Mouse (Mus musculus): ENCODE measurements at regions not wholly inside any gene's neighbourhood (a gene's known extent, or its start where the extent isn't known, plus 50 kb on each side); places are given as distances from the start of the nearest gene placed in this dataset.

DNA sequence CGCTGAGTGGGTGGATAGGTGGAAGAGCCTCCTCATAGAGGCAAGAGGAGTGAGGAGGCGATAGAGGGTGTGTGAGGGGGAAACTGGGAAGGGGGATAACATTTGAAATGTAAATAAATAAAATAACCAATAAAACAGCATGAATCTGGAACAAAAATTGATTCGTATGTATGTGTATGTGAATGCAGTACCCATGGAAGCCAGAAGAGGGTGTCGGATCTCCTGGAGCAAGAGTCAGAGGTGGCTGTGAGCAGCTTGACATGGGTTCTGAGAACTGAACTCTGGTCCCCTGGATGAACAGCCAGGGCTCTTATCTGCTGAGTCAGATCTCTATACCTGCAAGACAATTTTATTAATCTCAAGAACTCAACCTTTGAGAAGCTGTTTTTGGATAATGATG, 81.4 kb downstream of the Tfap2b start:
- no peak for DNase-seq (ENCODE audit: extremely low spot score, low read depth, low spot score)

DNA sequence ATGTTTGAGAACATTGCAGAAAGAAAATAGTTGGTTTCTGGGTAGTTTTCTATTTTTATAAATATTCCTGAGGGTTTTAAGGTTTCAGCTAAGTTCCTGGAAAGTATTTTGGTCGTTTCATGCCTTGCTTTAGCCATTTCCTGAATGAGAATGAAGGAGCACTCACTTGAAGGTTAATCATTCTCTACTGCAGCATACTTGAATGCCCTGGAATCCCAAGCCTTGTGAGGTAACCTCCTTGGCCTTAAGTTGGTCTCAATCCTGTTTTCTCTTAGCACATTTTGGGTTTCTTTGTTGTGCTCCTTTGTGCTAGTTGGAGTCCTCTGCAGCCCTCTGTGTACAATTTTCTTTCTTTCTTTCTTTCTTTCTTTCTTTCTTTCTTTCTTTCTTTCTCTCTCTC, 112.9 kb downstream of the Tfap2b start:
- no peak for DNase-seq (ENCODE audit: extremely low spot score, low read depth, low spot score)

DNA sequence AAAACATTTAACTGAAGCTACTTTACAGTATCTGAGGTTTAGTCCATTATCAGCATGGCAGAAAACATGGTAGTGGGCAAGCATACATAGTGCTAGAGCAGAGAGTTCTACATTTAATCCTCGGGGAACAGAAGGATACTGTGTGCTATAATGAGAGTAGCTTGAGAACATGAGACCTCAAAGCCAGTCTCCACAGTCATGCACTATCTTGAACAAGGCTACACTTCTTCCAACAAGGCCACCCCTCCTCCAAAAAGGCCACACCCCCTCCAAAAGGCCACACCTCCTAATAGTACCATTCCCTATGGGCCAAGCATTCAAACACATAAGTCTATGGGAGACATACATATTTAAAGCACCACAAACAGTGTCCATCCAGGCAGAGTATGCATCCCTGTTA, 127.3 kb downstream of the Tfap2b start:
- DNase-seq (ENCODE audit: extremely low spot score, low read depth, low spot score) = no peak

DNA sequence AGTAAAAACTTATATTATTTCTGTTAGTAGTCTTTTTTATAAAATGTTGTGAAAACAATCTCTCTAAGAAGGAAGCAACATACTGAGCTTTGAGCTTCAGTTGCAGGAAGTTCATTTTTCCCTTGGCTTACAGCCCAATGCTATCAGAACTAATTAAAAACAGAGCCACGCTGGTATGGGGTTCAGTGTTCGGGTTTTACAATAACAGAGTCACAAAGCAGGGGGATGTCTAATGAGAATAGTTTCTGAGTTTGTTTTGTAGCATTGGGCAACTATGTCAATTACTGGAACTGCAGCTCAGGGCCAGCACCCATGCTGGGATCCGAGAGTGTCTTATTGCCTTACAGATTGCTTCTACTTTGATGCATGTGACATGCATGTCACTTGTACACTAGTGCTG, 128.5 kb downstream of the Tfap2b start:
- peak; percentile 24 for DNase-seq (ENCODE audit: extremely low spot score, low read depth, low spot score)

DNA sequence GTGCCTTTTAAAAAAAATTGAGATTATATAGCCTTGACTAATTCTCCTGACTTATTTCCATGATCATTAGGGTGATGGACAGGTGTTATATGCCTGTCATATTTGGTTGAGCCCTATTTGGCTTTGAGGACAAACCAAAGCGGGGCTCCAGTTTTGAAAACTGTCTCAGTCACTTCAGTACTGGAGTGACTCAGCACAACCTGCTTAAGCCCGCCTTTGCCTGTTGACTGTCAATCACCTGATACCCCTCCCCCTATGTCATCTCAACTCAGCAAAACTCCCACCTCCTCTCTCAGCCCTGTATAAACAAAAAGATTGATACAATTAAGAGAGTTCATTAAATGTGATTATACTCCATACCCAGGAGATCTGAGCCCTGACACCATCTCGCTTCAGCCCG, 135.7 kb downstream of the Tfap2b start:
- no peak for DNase-seq (ENCODE audit: extremely low spot score, low read depth, low spot score)

DNA sequence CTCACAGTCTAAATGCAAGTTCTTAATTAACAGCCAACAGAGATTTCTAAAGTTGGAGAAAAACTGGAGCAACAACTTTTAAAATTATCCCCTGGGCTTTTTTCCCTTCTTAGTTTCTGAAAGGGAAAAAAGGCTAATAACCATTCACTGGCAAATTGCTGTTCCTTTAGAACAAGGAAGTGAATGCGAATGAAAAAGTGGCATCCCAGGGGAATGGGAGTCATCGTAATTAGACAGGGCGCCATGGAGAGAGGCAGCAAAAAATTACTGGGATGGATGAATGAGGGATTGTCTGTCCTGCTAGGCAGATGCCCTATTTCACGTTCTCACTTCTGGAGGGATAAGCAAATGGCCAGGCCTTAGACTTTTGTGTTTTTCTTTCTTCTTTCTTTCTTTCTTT, 141.8 kb downstream of the Tfap2b start:
- DNase-seq (ENCODE audit: extremely low spot score, low read depth, low spot score) = no peak

DNA sequence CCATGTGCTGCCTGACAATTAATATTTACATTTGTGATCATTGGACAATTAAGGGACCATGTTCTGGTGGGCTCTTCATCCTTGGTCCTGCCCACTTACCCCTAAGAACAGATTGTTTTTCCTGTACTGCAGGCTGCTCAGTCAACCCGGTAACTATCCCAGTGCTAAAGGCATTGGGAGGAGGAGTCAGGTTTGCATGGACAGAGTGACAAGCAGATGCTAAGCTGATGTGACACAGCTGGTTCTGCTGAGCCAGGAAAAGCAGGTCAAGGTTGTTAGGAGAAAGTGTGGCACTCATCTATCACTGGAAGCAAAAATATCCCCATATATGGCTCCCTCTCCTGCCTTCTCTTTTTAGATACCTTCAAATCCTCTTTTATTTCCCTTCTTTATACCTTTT, 176.1 kb downstream of the Tfap2b start:
- DNase-seq (ENCODE audit: extremely low spot score, low read depth, low spot score) = no peak

DNA sequence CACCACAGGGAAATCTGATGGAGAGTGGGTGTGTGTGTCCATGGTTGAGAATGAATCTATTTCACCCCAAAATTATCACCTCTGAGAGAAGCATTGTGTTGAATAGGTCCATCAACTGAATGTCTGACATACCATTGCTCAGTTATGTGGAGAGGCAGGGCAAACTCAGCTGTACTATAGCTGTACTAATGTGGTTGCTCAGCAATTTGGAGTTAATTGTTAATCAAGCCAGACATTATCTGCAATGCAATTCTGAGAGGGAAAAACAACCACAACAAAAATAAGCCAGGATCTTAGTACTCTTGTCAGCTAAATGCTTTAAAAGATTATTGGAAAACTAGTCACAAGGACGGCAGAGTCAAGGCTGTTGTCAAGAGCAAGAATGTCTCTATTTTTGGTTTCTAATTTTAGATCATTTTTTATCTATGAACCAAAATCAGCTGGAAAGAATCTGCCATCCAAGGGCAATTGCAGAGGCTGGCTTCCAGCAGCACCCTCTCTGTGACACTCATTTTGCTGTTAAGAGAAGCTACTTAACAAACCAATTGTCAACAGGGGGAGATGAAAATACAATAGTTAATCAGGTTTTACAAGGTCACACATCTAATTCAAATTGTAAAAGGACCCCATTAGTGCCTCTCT, 180.3 kb downstream of the Tfap2b start:
- no peak for DNase-seq (ENCODE audit: extremely low spot score, low read depth, low spot score)

DNA sequence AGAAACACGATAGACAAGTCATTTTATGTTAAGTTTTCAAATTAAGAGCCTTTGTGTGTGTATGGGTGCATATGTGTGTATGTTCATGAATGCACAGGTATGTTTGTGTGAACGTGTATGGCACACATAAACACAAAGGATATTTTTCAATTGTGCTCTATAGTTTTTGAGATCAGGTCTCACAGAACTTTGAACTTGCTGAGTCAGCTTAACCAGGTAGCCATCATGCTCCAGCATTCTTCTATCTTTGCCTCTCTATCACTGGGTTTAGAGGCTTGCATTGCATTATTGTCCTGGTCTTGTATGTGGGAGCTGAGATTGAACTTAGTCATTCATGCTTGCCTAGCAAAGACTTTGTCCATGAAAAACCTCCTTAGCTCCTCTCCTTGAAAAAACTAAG, 198.8 kb downstream of the Tfap2b start:
- no peak for DNase-seq (ENCODE audit: extremely low spot score, low read depth, low spot score)

DNA sequence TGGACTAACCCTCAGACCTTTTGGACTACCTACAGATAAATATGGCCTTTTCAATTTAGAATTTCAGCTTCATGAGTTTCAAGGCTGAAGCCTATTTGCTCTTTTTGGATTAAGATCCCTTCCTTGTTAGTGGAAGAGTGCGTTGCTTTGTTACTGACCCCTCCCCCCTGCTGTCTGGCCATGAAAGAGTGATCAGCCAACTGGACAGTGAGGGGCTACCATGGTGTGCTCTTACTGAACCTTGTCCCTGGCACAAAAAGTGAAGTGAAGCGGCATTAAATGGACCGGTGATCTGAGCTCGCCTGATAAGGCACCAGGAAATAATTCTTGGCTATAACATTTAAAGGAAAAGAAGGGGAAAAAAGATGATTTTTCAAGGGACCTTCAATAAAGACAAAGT, 203.6 kb downstream of the Tfap2b start:
- DNase-seq (ENCODE audit: extremely low spot score, low read depth, low spot score) = no peak

DNA sequence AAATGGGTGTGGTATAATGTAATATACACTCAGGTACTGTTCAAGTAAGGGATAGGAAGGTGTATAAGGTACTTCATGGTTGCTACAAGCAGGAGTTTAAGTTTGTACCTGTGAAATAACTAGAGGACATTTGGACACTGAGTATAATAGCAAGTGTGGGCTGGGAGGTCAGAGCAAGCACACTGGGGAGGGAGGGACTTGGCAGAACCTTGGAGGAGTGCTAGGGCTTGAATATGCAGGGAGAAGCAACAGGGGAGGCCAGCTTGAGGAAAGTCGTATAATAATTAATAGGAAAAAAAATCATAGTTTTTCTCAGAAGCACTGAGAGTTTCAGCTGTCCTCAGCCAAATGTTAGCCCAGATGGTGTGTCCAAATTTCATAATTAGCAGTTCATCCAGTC, 212.4 kb downstream of the Tfap2b start:
- no peak for DNase-seq (ENCODE audit: extremely low spot score, low read depth, low spot score)

DNA sequence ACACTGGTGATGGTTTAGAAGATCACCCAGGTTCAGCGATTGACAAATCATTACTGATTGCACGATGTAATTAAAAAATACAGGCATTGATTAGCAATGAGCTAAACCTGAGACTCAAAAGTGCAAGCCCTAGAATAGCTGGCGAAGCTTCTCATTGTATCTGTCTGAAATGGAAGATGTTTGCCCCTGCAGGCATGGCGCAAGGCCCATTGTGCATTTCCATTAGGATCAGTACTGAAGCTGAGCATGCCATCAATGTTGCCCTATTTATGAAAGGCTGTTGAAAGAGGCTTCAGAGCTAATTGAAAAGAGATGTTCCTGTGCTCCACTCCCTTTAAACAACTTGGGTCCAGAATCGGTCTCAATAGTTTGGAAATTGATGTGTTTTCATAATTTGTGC, 242.1 kb downstream of the Tfap2b start:
- DNase-seq (ENCODE audit: extremely low spot score, low read depth, low spot score) = no peak

DNA sequence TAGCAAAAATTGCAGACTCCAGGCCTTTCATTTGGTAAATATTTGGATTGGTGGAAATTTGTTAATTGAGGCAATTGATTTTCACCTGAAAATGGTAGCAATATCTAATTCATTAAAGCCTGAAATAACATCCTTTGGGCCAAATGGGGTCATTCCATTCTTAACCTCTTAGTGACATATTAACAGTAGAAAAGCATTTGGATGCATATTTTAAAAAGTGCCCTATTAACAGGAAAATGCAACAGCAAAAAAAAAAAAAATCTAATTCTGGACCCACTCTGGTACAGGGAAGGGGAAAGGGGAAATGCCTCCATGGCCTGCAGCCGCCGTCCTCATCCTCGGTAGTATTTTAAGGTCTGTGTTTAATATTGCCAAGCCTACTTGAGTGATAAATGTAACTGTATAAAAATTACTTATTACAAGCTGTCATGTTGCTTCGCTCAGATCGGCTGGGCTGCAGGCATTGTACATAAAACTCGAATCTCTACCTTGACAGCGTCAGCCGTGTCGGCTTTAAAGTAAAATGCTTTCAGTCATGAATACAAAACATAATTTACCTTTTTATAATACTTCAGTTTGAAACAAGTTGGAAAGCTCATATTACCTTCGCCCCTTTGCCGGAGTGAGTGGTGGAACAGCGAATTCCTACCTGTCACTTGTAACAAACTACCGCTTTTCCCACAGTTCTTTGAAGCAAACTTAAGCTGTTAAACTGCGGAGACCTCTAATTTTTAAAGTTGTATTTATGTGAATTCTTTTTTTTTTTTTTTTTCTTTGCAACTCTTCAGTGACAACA, 250.1 kb downstream of the Tfap2b start:
- peak; percentile 46 for DNase-seq (ENCODE audit: extremely low spot score, low read depth, low spot score)

DNA sequence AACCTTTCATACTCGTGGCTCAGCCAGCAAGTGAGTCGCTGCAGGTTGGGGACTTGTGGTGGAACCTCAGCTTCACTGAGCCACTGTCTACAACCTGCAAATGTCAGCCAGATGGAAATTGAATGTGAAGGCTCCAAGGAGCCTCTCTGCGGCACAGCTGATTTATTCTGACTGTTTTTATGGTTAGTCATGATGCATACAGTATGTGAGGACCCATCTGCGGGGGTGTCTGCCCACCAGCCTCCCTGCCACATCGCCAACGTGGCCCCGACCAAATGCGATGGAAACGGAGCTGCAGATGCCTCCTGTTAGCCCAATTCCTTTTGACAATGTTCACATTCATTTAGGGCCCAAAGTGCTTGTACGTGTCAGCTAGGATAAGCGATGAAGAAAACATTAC, 251.2 kb downstream of the Tfap2b start:
- DNase-seq (ENCODE audit: extremely low spot score, low read depth, low spot score) = no peak

DNA sequence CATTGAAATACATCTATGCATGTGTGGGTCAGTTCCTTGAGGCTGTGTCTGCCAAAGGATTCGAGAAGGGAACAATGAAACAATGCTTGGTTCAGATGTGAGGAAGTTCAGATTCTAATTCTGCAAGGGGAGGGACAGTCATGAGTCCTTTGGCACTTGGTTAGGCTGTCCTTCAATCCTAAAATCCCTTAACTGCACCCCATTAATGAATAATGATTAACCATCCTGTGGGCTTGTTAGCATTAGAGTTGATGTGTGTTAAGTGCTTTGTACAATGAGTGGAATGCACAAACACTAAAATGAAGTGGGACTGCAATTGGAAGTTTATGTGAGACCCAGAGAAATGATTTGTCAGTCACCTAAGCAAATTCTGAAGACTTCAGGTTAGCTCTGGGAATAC, 264.8 kb downstream of the Tfap2b start:
- DNase-seq (ENCODE audit: extremely low spot score, low read depth, low spot score) = no peak

All from hindlimb bud, embryonic 11.5 days (tissue).